Mouse (Mus musculus) layer of hippocampus, adult 2 months (tissue): Measurements from ENCODE around the gene 5430419D17Rik. TPM values are rescaled to one million over a fixed set of nuclear protein-coding genes. Genes with fewer than 3 reads are reported as not detected.

Source experiments
- DNase-seq, 2 experiments: peaks; one replicate each; pipeline ENCODE4 v3.0.0; 2022; ENCODE audit warnings: low spot score in 2 of 2
- H3K27ac ChIP-seq: fragments of 200-600 bp; 2 replicates; pipeline ENCODE4 v1.8.1; 2022
- H3K4me3 ChIP-seq: fragments of 200-600 bp; 2 replicates; pipeline ENCODE4 v1.8.1; 2022; ENCODE audit warnings: mild to moderate bottlenecking
- CTCF ChIP-seq: fragments of 200-600 bp; conservative IDR thresholded peaks from 2 replicates; pipeline ENCODE4 v1.8.1; 2022; ENCODE audit warnings: antibody characterized with exemption, mild to moderate bottlenecking, moderate library complexity
- total RNA-seq, 2 experiments: library from RNA; stranded (reverse); gene quantifications; 2 replicates each; pipeline ENCODE4 v1.2.3; 2021

The 5430419D17Rik gene
- total RNA-seq, 2 experiments from 2014 or later: 0.05 TPM; not detected in 1

GRCm38 (mm10) chr7:131331688-131332087 lies 157.5 kb downstream of the 5430419D17Rik start:
- DNase-seq: no peak
- no peak for TF ChIP-seq CTCF

GRCm38 (mm10) chr7:131333564-131333963 lies 159.4 kb downstream of the 5430419D17Rik start, which contains the start of gene Fam24a:
Gene Fam24a, plus strand, starts transcription at chr7:131333864.
- Histone ChIP-seq H3K4me3 (no peak within 1 kb of the TSS), H3K27ac (no peak within 1 kb of the TSS)
- TF ChIP-seq CTCF: no peak
- no peak for DNase-seq

More at GRCm38 (mm10) chr7:131331688-131332087, 157.5 kb downstream of the 5430419D17Rik start:
- H3K4me3 ChIP-seq: no peak overlapping the region
- H3K27ac ChIP-seq: no peak overlapping the region

GRCm38 (mm10) chr7:131337502-131338068 lies 163.4 kb downstream of the 5430419D17Rik start:
- no peak for TF ChIP-seq CTCF
- no peak overlapping the region for H3K27ac ChIP-seq
- H3K4me3 ChIP-seq: no peak overlapping the region
- DNase-seq: no peak

- DNase-seq: no peak
- Histone ChIP-seq H3K4me3 (no peak overlapping the region), H3K27ac (no peak overlapping the region)
- no peak for TF ChIP-seq CTCF
These were observed 171.8 kb downstream of the 5430419D17Rik start for GRCm38 (mm10) chr7:131345856-131346541.

Other genes starting within 250 kb of the 5430419D17Rik start
- 100 to 1,000 TPM; 239 to 255 TPM for gene Htra1, start 238.3 kb upstream of the 5430419D17Rik start, total RNA-seq
- gene Dmbt1, start 142.3 kb upstream of the 5430419D17Rik start, total RNA-seq: not detected
- gene 4933402N03Rik, start 28.1 kb upstream of the 5430419D17Rik start, total RNA-seq: not detected
- under 1 TPM in 1 of 2 experiments, not detected in 1; 0.15 TPM for gene Cuzd1, start 147.9 kb downstream of the 5430419D17Rik start, total RNA-seq
- not detected for gene Fam24b, start 155.1 kb downstream of the 5430419D17Rik start, total RNA-seq
- gene Fam24a, start 159.5 kb downstream of the 5430419D17Rik start, total RNA-seq: not detected
- 10 to 100 TPM; 25.7 to 32.2 TPM for gene 2310057M21Rik, start 188.4 kb downstream of the 5430419D17Rik start, total RNA-seq
- gene Pstk, start 196.7 kb downstream of the 5430419D17Rik start, total RNA-seq: 10 to 100 TPM; 50.1 to 57.4 TPM
- 10 to 100 TPM; 52.3 to 55.6 TPM for gene Ikzf5, start 236.1 kb downstream of the 5430419D17Rik start, total RNA-seq
- 10 to 100 TPM; 83.9 to 92.3 TPM for gene Acadsb, start 236.2 kb downstream of the 5430419D17Rik start, total RNA-seq